ENCODE assay signal across 18 mouse cellular contexts in the genomic region with DNA sequence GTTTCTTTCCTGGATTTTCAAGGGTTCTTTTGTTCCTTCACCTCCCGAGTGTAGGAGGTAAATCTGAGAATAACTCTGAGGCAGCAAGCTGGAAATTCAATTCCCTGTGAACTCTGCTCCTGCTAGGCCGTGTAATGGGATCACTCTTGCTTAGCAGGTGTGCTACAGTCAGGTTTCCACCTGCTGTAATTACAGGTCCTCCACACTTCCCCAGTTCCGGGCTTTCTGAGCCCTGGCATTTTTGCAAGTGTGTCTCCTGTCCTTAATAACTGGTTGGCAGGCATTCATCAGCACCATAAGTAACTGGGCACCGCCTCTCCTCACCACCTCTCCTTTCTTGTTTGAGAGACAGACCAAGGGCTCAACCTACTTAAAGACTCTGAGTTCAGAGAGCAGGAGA.
DNase-seq lines count a peak whose midpoint lies in the region; ATAC-seq and TF ChIP-seq lines count a peak whose summit lies in the region.
"Had no signal": no experiment of that assay in that cellular context is flagged by ENCODE, and none has a peak within 500 bp of the region (broad histone marks: within the 10 kb centered on the region; RNA-seq: fewer than 3 reads in every experiment).

No protein-coding gene starts in this region.

- peak overlapping the region; percentile 76 for H3K27ac ChIP-seq in kidney, postnatal 0 days
- no peak overlapping the region for H3K27ac ChIP-seq in embryonic facial prominence, embryonic 15.5 days (replicated peaks)
- H3K27ac ChIP-seq: embryonic facial prominence, embryonic 13.5 days; heart, embryonic 13.5 days; hindbrain, embryonic 14.5 days; midbrain, embryonic 10.5 days had no signal

- H3K4me1 ChIP-seq in kidney, postnatal 0 days (replicated peaks; ENCODE audit: insufficient read depth, low read length), result peaks cover 10% of the 10 kb centered on the region; the same call in 1 of the 2 replicates
- 0 out of 2 replicates have a peak, but pooled peaks cover 7% of the 10 kb centered on the region for H3K4me1 ChIP-seq in embryonic facial prominence, embryonic 15.5 days
- H3K4me1 ChIP-seq: midbrain, embryonic 10.5 days had no signal

- no peak overlapping the region for H3K9ac ChIP-seq in kidney, postnatal 0 days (ENCODE audit: low read depth, low read length)
- H3K9ac ChIP-seq in embryonic facial prominence, embryonic 15.5 days, result no peak overlapping the region
- H3K9ac ChIP-seq: embryonic facial prominence, embryonic 13.5 days; heart, embryonic 13.5 days; hindbrain, embryonic 14.5 days had no signal

- no peak overlapping the region for H3K4me2 ChIP-seq in kidney, postnatal 0 days (ENCODE audit: low read length)
- H3K4me2 ChIP-seq in embryonic facial prominence, embryonic 15.5 days (replicated peaks), result no peak overlapping the region
- H3K4me2 ChIP-seq: embryonic facial prominence, embryonic 13.5 days; heart, embryonic 13.5 days; hindbrain, embryonic 14.5 days had no signal

- WGBS in kidney, postnatal 0 days, result 31% methylated on average over 4 of the region's 4 CpGs
- 47% methylated on average over 4 of the region's 4 CpGs for WGBS in embryonic facial prominence, embryonic 15.5 days

- no peak overlapping the region for H3K4me3 ChIP-seq in kidney, postnatal 0 days (replicated peaks; ENCODE audit: low read depth, low read length)
- H3K4me3 ChIP-seq in embryonic facial prominence, embryonic 15.5 days (replicated peaks), result no peak overlapping the region
- H3K4me3 ChIP-seq: embryonic facial prominence, embryonic 13.5 days; heart, embryonic 13.5 days; midbrain, embryonic 10.5 days had no signal

- TF ChIP-seq CTCF in kidney, postnatal 0 days (IDR thresholded peaks at IDR 0.05; ENCODE audit: low read depth), result no peak

- 0 out of 2 replicates have a peak, but pooled peaks have one; percentile 46 for ATAC-seq in cerebellum, adult (ENCODE audit: insufficient number of reproducible peaks, low FRiP score, low TSS enrichment)
- ATAC-seq in kidney, postnatal 0 days (replicated peaks; ENCODE audit: low FRiP score, low read depth), result peak; percentile 36; the same call in 1 of the 2 replicates
- ATAC-seq in embryonic facial prominence, embryonic 15.5 days (ENCODE audit: insufficient number of reproducible peaks, low FRiP score, low TSS enrichment, low read depth), result peak; percentile 63; the same call in 1 of the 2 replicates
- ATAC-seq in monocyte, adult 5-6 weeks (replicated peaks; ENCODE audit: insufficient number of reproducible peaks, low FRiP score, low TSS enrichment, poor library complexity, severe bottlenecking), result no peak

- H3K9me3 ChIP-seq in kidney, postnatal 0 days (replicated peaks; ENCODE audit: low read length), result no peaks in the 10 kb centered on the region
- H3K9me3 ChIP-seq in embryonic facial prominence, embryonic 15.5 days (replicated peaks), result no peaks in the 10 kb centered on the region
- H3K9me3 ChIP-seq: embryonic facial prominence, embryonic 13.5 days; heart, embryonic 13.5 days; midbrain, embryonic 10.5 days had no signal

- DNase-seq in cerebellum, postnatal 4 days (ENCODE audit: low spot score in 2 of 2), result no peak
- DNase-seq in kidney, postnatal 0 days (ENCODE audit: low spot score), result peak; percentile 60
- no peak for DNase-seq in kidney, adult 18-20 months
- DNase-seq in cerebellum, adult 9-10 months, result peak; percentile 70
- DNase-seq in urinary bladder, postnatal 10 days (ENCODE audit: low spot score), result no peak
- DNase-seq: adrenal gland, adult 8-10 months; heart, postnatal 36 days; kidney, postnatal 10 days; lung, adult 2 months; lung, postnatal 4 days; thymus, postnatal 14 days had no signal

- no peaks in the 10 kb centered on the region for H3K36me3 ChIP-seq in kidney, postnatal 0 days (ENCODE audit: insufficient read depth, low read length)
- H3K36me3 ChIP-seq in embryonic facial prominence, embryonic 15.5 days, result no peaks in the 10 kb centered on the region
- H3K36me3 ChIP-seq: embryonic facial prominence, embryonic 13.5 days; heart, embryonic 13.5 days; midbrain, embryonic 10.5 days had no signal

- no peaks in the 10 kb centered on the region for H3K27me3 ChIP-seq in kidney, postnatal 0 days (ENCODE audit: insufficient read depth, low read length)
- H3K27me3 ChIP-seq in embryonic facial prominence, embryonic 15.5 days, result no peaks in the 10 kb centered on the region
- H3K27me3 ChIP-seq: embryonic facial prominence, embryonic 13.5 days; heart, embryonic 13.5 days had no signal

Comparison
In these comparisons a context has a peak if more than half of its experiments do, and no peak if none do; other contexts are left out.
1. DNase-seq: peak in kidney, postnatal 0 days (single experiment) and cerebellum, adult 9-10 months (single experiment); none in cerebellum, postnatal 4 days (0 of 2), kidney, adult 18-20 months (single experiment) and urinary bladder, postnatal 10 days (single experiment).